Mouse (Mus musculus) embryonic fibroblast, embryonic 13.5 days (primary cell): ENCODE results near the gene Hsd17b3.

Source experiments
- CTCF ChIP-seq: IDR thresholded peaks from 2 replicates; pipeline ENCODE4 v1.5.1; 2011; ENCODE audit warnings: mild to moderate bottlenecking, control low read depth, low read length, moderate library complexity, borderline replicate concordance; ENCODE audit not compliant: insufficient read depth
- POLR2A ChIP-seq: IDR thresholded peaks from 2 replicates; pipeline ENCODE4 v1.6.1; 2011; ENCODE audit warnings: low read depth, mild to moderate bottlenecking, control low read depth, low read length, moderate library complexity

GRCm38 (mm10) chr13:64107105-64107504, 18.1 kb upstream of the Hsd17b3 start:
- TF ChIP-seq CTCF = no peak
- TF ChIP-seq POLR2A = no peak
